Mouse (Mus musculus): ENCODE measurements at regions not wholly inside any gene's neighbourhood (a gene's known extent, or its start where the extent isn't known, plus 50 kb on each side); places are given as distances from the start of the nearest gene placed in this dataset.

- no peak overlapping the region for H3K27ac ChIP-seq (ENCODE audit: insufficient read depth, low read depth, low read length)
- H3K4me1 ChIP-seq (ENCODE audit: control insufficient read depth, insufficient read depth, low read length), result peaks cover 29% of the 10 kb centered on the region
- no peak overlapping the region for H3K4me3 ChIP-seq (ENCODE audit: insufficient read depth, low read length)
- TF ChIP-seq POLR2A (IDR thresholded peaks at IDR 0.05; ENCODE audit: borderline replicate concordance, low read depth, low read length) (no peak), CTCF (IDR thresholded peaks at IDR 0.05; ENCODE audit: low read depth, low read length) (no peak)
These were observed 101.9 kb upstream of the F13a1 start for GRCm38 (mm10) chr13:37151835-37152516.

GRCm38 (mm10) chr13:37149961-37150360, 99.9 kb upstream of the F13a1 start:
- peak overlapping the region; percentile 39; the same call in 1 of the 2 replicates for H3K27ac ChIP-seq (ENCODE audit: insufficient read depth, low read depth, low read length)
- H3K4me3 ChIP-seq (ENCODE audit: insufficient read depth, low read length), result no peak overlapping the region
- peaks cover 25% of the 10 kb centered on the region for H3K4me1 ChIP-seq (ENCODE audit: control insufficient read depth, insufficient read depth, low read length)
- no peak for TF ChIP-seq CTCF (IDR thresholded peaks at IDR 0.05; ENCODE audit: low read depth, low read length)
- no peak for TF ChIP-seq POLR2A (IDR thresholded peaks at IDR 0.05; ENCODE audit: borderline replicate concordance, low read depth, low read length)

GRCm38 (mm10) chr13:37149066-37149781, 99.2 kb upstream of the F13a1 start:
- H3K4me1 ChIP-seq (ENCODE audit: control insufficient read depth, insufficient read depth, low read length), result peaks cover 25% of the 10 kb centered on the region
- no peak overlapping the region for H3K4me3 ChIP-seq (ENCODE audit: insufficient read depth, low read length)
- peak overlapping the region; percentile 39 for H3K27ac ChIP-seq (ENCODE audit: insufficient read depth, low read depth, low read length)

GRCm38 (mm10) chr13:37148627-37149026, 98.6 kb upstream of the F13a1 start:
- Histone ChIP-seq H3K4me1 (ENCODE audit: control insufficient read depth, insufficient read depth, low read length) (peaks cover 25% of the 10 kb centered on the region), H3K27ac (ENCODE audit: insufficient read depth, low read depth, low read length) (peak overlapping the region; percentile 38), H3K4me3 (ENCODE audit: insufficient read depth, low read length) (no peak overlapping the region)
- TF ChIP-seq CTCF (IDR thresholded peaks at IDR 0.05; ENCODE audit: low read depth, low read length) (no peak), POLR2A (IDR thresholded peaks at IDR 0.05; ENCODE audit: borderline replicate concordance, low read depth, low read length) (no peak)

More at GRCm38 (mm10) chr13:37149066-37149781, 99.2 kb upstream of the F13a1 start:
- TF ChIP-seq POLR2A (IDR thresholded peaks at IDR 0.05; ENCODE audit: borderline replicate concordance, low read depth, low read length) (no peak), CTCF (IDR thresholded peaks at IDR 0.05; ENCODE audit: low read depth, low read length) (no peak)

GRCm38 (mm10) chr13:37147790-37148189, 97.7 kb upstream of the F13a1 start:
- no peak overlapping the region for H3K4me3 ChIP-seq (ENCODE audit: insufficient read depth, low read length)
- H3K27ac ChIP-seq (ENCODE audit: insufficient read depth, low read depth, low read length), result no peak overlapping the region
- no peak for TF ChIP-seq POLR2A (IDR thresholded peaks at IDR 0.05; ENCODE audit: borderline replicate concordance, low read depth, low read length)
- no peak for TF ChIP-seq CTCF (IDR thresholded peaks at IDR 0.05; ENCODE audit: low read depth, low read length)
- peaks cover 25% of the 10 kb centered on the region for H3K4me1 ChIP-seq (ENCODE audit: control insufficient read depth, insufficient read depth, low read length)

- TF ChIP-seq POLR2A (IDR thresholded peaks at IDR 0.05; ENCODE audit: borderline replicate concordance, low read depth, low read length) (no peak), CTCF (IDR thresholded peaks at IDR 0.05; ENCODE audit: low read depth, low read length) (no peak)
These were observed 92.8 kb upstream of the F13a1 start for GRCm38 (mm10) chr13:37142812-37143211.

GRCm38 (mm10) chr13:37135115-37135514, 85.1 kb upstream of the F13a1 start:
- no peak for TF ChIP-seq POLR2A (IDR thresholded peaks at IDR 0.05; ENCODE audit: borderline replicate concordance, low read depth, low read length)
- TF ChIP-seq CTCF (IDR thresholded peaks at IDR 0.05; ENCODE audit: low read depth, low read length), result no peak
- Histone ChIP-seq H3K27ac (ENCODE audit: insufficient read depth, low read depth, low read length) (no peak overlapping the region), H3K4me1 (ENCODE audit: control insufficient read depth, insufficient read depth, low read length) (peaks cover 12% of the 10 kb centered on the region), H3K4me3 (ENCODE audit: insufficient read depth, low read length) (no peak overlapping the region)

More at GRCm38 (mm10) chr13:37142812-37143211, 92.8 kb upstream of the F13a1 start:
- Histone ChIP-seq H3K4me1 (ENCODE audit: control insufficient read depth, insufficient read depth, low read length) (no peaks in the 10 kb centered on the region), H3K27ac (ENCODE audit: insufficient read depth, low read depth, low read length) (no peak overlapping the region), H3K4me3 (ENCODE audit: insufficient read depth, low read length) (no peak overlapping the region)

GRCm38 (mm10) chr13:37134518-37134917, 84.5 kb upstream of the F13a1 start:
- TF ChIP-seq CTCF (IDR thresholded peaks at IDR 0.05; ENCODE audit: low read depth, low read length) (no peak), POLR2A (IDR thresholded peaks at IDR 0.05; ENCODE audit: borderline replicate concordance, low read depth, low read length) (no peak)
- no peak overlapping the region for H3K27ac ChIP-seq (ENCODE audit: insufficient read depth, low read depth, low read length)
- no peak overlapping the region for H3K4me3 ChIP-seq (ENCODE audit: insufficient read depth, low read length)
- H3K4me1 ChIP-seq (ENCODE audit: control insufficient read depth, insufficient read depth, low read length), result peaks cover 15% of the 10 kb centered on the region

GRCm38 (mm10) chr13:37130637-37131036, 80.6 kb upstream of the F13a1 start:
- H3K27ac ChIP-seq (ENCODE audit: insufficient read depth, low read depth, low read length), result peak overlapping the region; percentile 62
- no peak for TF ChIP-seq CTCF (IDR thresholded peaks at IDR 0.05; ENCODE audit: low read depth, low read length)
- no peak for TF ChIP-seq POLR2A (IDR thresholded peaks at IDR 0.05; ENCODE audit: borderline replicate concordance, low read depth, low read length)
- H3K4me3 ChIP-seq (ENCODE audit: insufficient read depth, low read length), result 0 out of 2 replicates have a peak overlapping the region, but pooled peaks have one; percentile 13
- H3K4me1 ChIP-seq (ENCODE audit: control insufficient read depth, insufficient read depth, low read length), result peaks cover 22% of the 10 kb centered on the region

- peak overlapping the region; percentile 11; the same call in 1 of the 2 replicates for H3K27ac ChIP-seq (ENCODE audit: insufficient read depth, low read depth, low read length)
- TF ChIP-seq CTCF (IDR thresholded peaks at IDR 0.05; ENCODE audit: low read depth, low read length) (no peak), POLR2A (IDR thresholded peaks at IDR 0.05; ENCODE audit: borderline replicate concordance, low read depth, low read length) (no peak)
- H3K4me1 ChIP-seq (ENCODE audit: control insufficient read depth, insufficient read depth, low read length), result peaks cover 17% of the 10 kb centered on the region
- H3K4me3 ChIP-seq (ENCODE audit: insufficient read depth, low read length), result no peak overlapping the region
These were observed 71.6 kb upstream of the F13a1 start for GRCm38 (mm10) chr13:37121602-37122001.
